Mouse (Mus musculus) frontal cortex, postnatal 14 days (tissue): ENCODE data around the gene Zfp870.

Experiments used
- DNase-seq, 2 experiments: peaks; one replicate each; pipeline ENCODE4 v3.0.0; 2022; ENCODE audit warnings: low spot score in 2 of 2

The Zfp870 gene

DNA sequence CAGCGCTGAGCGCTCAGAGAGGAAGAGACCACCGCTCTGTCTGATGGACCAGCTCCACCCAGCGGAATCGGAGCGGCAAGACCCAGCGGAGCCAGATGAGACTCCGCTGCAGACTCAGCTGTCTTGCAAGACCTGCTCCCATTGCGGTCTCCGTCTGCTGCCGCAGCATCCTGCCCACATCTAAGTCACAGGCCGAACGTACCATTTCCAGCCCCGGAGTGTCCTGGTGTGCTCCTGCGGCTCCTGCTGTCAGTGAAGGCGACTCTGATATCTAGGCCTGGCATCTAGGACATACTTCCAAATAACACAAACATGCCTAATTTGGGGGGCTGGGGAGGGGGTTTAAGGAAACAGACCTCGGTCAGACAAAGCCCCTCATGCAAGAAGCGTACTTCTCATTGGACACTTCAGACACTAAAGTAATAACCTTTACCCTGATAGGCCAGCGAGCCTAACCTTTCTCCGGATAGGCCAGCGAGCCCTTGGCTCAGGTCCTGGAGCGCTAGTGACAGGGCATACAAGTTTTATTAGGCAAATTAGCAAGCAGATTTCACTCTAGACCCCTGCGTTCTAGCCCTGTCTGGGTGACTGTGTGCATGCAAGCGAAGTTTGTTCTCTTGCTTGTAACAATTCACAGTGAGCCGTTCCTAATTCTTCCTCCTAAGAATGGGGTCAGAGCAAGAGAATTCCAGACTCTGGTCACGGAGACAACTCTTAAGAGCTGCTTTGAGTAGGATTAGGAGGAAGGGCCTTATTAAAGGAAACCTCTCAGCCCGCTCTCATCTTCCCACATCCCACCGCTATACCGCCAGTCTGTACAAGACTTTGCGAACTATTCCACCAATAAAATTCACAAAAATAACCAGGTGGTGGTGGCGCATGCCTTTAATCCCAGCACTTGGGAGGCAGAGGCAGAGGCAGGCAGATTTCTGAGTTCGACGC is at the start of gene Zfp870:
Gene Zfp870 (minus strand): TSS at position 404 of the 942 bp plus-strand sequence.
- DNase-seq, result peak; percentile 83 to 86

- DNase-seq, result no peak
These were observed 48.4 kb upstream of the Zfp870 start for GRCm38 (mm10) chr17:32939831-32940230.

DNA sequence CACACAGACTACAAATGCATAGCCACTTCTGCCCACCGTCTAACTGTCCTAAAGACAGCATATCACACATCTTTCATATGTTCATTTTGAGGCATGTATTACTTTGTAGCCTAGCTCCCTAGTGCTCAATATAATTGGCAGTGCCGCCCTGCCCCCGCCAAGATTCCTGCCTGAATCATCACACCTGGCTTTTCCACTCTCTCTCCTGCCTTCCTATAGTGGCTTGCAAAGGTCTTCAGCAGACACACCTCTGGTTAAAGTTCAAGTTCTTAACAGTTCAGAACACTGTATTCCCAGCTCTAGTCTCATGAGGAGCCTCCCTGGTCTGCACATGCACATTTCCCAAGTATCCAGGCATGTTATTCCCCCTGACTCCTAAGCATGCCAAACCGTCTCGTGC is 36.4 kb upstream of the Zfp870 start:
- no peak for DNase-seq

DNA sequence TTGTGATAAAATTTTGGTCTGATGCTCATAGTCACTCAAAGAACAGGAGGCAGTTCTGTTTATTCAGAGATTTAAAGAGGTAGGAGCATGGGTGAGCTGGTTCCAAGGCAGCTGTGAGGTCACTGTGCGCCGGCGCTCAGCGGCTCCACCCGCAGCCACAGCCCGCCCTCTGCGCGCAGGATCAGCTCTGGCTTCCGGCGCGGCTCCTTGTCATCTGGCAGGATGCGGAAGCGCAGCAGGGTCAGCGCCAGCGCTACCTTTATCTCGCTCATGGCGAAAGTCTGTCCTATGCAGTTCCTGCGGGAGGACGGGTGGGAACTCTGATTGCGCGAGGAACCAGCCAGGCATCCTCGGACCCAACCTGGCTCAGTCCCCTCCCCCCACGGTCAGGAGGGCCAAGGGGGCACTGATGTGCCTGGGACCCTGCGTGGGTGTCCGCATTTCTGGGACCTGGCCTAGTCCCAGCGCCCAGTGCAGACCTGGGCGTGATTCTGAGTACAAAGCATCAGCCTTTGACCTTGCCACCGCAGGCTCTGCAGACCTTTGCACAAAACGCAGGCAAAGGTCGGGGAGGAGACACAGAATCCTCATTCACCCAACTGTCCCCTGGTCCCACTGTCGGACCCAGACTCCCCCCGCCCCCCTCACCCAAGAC is 33.3 kb upstream of the Zfp870 start:
- DNase-seq, result peak; percentile 53 to 56

DNA sequence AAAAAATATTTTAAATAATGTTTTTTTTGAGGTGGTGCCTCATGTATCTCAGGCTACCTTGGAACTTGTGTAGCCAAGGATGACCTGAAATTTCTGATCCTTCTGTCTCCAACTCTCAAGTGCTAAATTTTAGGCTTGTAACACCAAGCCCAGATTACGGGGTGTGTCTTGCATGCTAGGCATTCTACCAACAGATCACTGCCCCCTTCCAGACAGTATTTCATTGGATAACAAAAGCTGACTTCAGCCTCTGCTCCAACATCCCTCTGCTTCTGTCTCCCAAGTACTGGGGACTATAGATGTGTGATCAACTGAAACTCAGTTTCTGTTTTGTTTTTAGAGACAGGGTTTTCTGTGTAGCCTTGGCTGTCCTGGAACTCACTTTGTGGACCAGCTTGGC is 32.2 kb upstream of the Zfp870 start:
- no peak for DNase-seq

DNA sequence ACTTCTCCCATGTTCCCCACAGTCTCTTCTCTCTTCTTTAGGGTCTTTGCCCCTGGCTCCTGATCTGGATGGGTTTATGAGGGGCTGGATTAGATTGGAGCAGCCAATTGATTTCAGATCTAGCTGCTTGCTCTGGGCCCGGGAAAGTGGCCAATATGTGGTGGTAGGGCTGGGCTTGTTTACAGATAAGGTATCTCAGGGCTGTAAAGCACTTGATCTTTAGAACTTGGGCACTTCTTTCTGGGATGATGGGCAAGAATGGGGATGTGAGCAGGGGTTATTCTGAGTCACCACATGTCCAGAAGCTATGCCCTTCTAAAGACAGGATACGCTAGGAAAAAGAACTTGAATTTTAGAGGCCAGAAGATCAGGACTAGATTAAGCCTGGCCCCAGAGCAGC is 27.7 kb upstream of the Zfp870 start:
- no peak for DNase-seq

DNA sequence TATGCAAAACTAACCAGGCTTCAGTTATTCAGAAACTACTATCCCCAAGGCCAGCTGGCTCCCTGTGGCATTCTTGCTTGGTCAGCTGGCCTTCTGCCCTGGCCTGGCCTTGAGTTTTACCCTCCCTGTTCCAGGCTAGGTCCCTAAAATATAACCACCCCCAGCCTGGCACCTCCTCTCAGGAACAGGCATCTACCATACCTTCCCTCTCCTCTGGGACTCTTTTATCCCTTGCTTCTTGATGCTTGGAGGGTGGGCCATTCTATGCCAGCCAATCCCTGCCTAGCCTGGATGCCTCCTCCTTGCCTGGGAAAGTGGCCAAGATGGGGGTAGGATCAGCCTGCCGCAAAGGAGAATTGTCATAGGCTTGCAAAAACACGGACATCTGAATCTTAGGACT is 25.7 kb upstream of the Zfp870 start, which contains the start of gene Cyp4f14:
Gene Cyp4f14 (minus strand): TSS at position 212 of the 400 bp plus-strand sequence.
- no peak for DNase-seq

DNA sequence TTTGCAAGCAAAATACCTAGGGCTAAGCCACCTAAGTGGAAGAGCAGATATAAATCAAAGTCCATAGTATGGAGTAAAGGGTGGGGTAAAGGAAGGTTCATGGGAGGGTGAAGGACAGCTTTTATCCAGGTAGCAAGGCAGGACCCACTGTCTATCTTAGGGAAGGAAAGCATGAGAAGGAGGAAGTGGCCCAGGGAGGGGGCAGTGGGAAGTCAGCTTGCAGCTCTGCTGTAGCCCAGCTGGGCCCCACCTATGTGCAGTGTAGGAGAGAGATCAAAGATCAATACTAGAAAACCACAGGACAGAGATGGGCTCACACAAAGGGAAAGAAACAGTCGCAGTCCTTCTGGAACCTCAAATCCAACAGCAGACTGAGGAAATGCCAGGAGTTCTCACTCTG is 24.6 kb upstream of the Zfp870 start:
- DNase-seq, result no peak

- DNase-seq, result no peak
These were observed 14.7 kb upstream of the Zfp870 start for GRCm38 (mm10) chr17:32906172-32906571.

GRCm38 (mm10) chr17:32905239-32905638 is 13.8 kb upstream of the Zfp870 start:
- peak in 1 of 2 experiments; percentile 26 for DNase-seq

GRCm38 (mm10) chr17:32904414-32904813 is 13.0 kb upstream of the Zfp870 start:
- no peak for DNase-seq

DNA sequence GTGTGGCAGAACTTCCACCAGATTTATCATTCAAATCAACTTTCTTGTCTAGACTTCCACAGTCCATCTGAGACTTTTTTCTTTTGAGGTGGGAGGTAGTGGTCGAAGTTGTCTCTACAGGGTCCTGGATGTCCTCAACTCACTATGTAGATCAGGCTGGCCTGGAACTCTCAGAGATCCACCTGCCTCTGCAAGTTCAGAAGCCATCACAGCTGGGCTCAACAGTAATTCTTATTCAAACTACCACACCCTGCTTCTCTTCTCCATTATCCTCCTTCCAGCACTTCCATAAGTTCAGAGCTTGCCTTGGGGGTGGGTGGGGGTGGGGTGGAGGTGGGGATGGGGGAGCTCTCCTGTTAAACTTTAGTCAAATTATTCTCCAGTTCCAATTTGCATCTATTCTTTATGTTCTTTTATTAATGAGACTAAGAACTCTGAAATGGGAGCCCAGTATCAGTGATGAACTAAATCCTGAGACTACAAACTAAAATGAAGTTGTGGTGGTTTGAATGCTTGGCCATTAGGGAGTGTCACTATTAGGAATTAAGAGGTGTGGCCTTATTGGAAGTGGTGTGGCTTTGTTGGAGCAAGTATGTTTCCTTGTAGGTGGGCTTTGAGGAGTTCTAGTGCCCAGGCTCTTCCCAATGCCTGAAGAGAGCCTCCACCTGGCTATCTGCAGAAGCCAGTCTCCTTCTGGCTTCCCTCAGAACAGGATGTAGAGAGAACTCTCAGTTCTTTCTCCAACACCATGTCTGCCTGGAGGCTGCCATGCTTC is 10.5 kb upstream of the Zfp870 start:
- no peak for DNase-seq

DNA sequence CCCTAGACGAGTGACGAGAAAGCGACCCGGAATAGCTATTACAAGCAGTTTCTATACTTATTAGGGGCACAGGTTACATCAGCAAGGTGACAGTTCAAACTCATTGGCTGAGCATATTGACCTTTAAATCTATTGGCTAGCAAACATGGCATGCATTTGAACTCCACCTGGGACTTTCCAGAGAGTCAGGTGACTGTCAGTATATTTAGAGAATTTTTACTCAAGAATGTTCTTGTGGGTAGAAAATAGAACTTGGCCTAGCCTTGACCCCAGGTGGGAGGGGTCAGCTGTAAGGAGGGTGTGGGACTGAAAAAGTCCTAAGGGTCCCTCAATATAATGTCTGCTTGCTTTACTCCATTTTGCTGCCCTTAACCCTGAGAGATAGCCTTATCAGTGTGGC is 4.0 kb upstream of the Zfp870 start:
- no peak for DNase-seq

DNA sequence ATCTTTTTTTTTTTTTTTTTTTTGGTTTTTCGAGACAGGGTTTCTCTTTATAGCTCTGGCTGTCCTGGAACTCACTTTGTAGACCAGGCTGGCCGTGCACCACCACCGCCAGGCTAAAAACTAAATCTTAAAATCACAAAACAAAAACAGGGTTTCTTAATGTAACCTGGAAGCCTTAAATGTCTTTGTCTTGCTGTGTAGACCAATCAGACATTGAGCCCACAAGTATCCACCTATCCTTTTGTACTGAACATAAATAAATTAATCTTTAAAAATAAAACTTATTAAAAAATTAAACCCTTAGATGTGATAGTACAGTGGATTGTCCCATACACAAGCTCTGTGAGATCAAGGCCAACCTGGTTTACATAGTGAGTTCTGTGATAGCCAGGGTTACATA is 2.5 kb upstream of the Zfp870 start:
- no peak for DNase-seq

DNA sequence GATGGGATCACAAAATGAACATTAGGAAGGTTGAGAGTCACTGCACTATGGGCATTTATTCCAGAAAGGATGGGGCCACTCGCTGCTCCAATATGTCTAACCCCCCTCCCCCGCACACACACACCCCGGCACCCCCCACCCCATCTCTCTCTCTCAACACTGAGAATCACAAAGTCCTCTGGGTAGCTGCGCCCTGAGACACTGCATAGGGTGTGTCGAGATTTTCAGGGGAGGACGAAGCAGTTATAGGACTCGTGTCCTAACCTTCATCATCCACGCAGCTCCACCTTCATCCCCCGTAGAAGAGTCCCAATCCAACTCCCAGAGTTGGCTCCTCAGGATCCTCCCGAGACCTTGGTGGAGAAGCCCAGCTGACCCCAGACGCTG is 597 bp downstream of the Zfp870 start:
- DNase-seq, result no peak

DNA sequence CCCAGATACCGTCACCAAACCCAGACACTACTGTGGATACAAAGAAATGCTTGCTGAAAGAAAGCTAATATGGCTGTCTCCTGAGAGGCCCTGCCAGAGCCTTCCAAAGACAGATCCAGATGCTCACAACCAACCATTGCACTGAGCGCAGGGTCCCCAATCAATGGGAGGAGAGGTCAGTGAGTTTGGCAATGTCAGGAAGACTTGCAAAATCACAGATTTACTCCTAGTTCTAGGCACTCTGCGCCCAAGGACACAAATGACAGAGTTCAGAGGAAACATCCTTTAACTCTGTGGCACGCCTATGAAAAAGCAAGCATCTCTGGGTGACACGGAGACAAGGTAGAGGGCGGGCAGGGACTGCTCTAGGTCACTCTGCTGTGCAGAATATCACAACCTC is 1.8 kb downstream of the Zfp870 start:
- DNase-seq, result no peak

DNA sequence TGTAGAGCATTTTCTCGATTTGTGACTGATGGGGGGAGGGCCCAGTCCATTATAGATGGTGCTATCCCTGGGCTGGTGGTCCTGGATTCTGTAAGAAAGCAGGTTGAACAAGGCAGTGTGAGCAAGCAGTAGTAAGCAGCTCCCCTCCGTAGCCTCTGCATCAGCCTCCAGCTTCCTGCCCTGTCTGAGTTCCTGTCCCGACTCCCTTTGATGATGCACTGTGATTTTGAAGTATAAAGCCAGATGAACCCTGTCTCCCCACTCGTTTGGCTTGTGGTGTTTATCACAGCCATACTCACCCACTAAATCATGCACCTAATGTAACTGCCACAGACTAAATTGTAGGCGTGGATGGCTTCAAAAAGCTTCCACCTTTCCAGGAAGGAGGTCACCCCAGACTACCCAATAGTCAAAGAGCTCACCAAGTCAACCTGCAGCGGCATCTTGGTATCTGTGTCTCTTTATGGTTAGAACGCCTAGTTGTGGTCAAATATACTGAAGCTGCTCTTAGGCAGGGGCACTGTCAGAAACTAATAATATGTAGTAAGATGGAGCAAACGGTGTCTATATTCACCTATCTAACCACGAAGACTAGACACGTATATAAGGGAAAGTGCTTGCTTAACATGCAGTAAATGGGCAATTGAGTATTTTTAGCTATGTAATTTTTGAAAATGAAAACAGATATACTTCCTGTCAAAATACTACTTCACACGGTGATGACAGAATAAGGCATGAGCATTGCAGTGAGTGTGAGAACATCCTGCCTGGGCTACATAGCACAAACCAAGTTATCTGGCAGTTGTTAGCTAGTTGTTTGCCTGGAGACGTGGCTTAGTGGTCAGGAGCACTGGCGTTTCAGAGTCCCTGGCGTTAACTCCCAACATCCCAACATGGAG is 10.9 kb downstream of the Zfp870 start:
- DNase-seq, result no peak

DNA sequence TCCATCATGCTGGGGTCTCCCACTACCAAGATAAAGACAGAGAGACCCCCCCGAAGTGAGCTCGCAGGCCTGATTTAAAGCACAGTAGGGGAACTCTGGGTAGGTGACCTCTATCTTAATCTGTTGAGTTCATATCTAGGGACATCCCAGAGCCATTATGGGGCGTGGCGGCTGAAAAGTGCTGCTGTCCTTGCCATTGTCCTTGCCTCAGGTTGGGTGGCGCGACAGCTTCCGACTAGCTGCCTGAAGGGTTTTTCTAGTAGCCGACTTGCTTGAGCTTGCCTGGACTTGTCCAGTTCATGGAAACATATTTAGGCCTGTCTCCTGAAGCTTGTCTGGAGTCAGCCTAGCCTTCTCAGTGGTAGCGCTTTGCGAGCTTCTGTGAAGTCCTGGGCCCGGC is 12.7 kb downstream of the Zfp870 start:
- no peak for DNase-seq

- no peak for DNase-seq
These were observed 13.8 kb downstream of the Zfp870 start for GRCm38 (mm10) chr17:32877471-32878171.

GRCm38 (mm10) chr17:32872696-32873095 is 18.7 kb downstream of the Zfp870 start:
- DNase-seq, result no peak

- DNase-seq, result no peak
These were observed 19.4 kb downstream of the Zfp870 start for GRCm38 (mm10) chr17:32872091-32872490.
